Mouse (Mus musculus): ENCODE results near the gene Cul1.
A peak's percentile ranks its signal among the peaks of the same experiment; 100 is the strongest.

The Cul1 gene

GRCm38 (mm10) chr6:47482027-47482426, 28.8 kb downstream of the Cul1 start:
- DNase-seq, result no peak

- peak; percentile 32 for DNase-seq
Measured at GRCm38 (mm10) chr6:47494562-47494961, 41.4 kb downstream of the Cul1 start.

GRCm38 (mm10) chr6:47520030-47520429, 66.8 kb downstream of the Cul1 start:
- DNase-seq, result no peak

GRCm38 (mm10) chr6:47522431-47522830, 69.2 kb downstream of the Cul1 start:
- no peak for DNase-seq

- DNase-seq, result no peak
Measured at GRCm38 (mm10) chr6:47525041-47525440, 71.8 kb downstream of the Cul1 start.

GRCm38 (mm10) chr6:47526446-47526845, 73.2 kb downstream of the Cul1 start:
- no peak for DNase-seq

GRCm38 (mm10) chr6:47527129-47527528, 73.9 kb downstream of the Cul1 start:
- no peak for DNase-seq

GRCm38 (mm10) chr6:47527655-47528054, 74.5 kb downstream of the Cul1 start:
- DNase-seq, result no peak

- no peak for DNase-seq
Measured at GRCm38 (mm10) chr6:47532547-47532946, 79.3 kb downstream of the Cul1 start.

- no peak for DNase-seq
Measured at GRCm38 (mm10) chr6:47535333-47535732, 82.1 kb downstream of the Cul1 start.

GRCm38 (mm10) chr6:47552280-47552679, 99.1 kb downstream of the Cul1 start:
- DNase-seq, result no peak

GRCm38 (mm10) chr6:47559287-47559686, 106.1 kb downstream of the Cul1 start:
- peak; percentile 24 for DNase-seq

- no peak for DNase-seq
Measured at GRCm38 (mm10) chr6:47560407-47560806, 107.2 kb downstream of the Cul1 start.

- DNase-seq, result no peak
Measured at GRCm38 (mm10) chr6:47560846-47561245, 107.6 kb downstream of the Cul1 start.

GRCm38 (mm10) chr6:47561426-47561825, 108.2 kb downstream of the Cul1 start:
- DNase-seq, result no peak

GRCm38 (mm10) chr6:47565326-47566035, 112.3 kb downstream of the Cul1 start:
- DNase-seq, result no peak

- no peak for DNase-seq
Measured at GRCm38 (mm10) chr6:47572887-47573286, 119.7 kb downstream of the Cul1 start.
